Mouse (Mus musculus) ES-Bruce4 (cell line): Measurements from ENCODE around the gene Prr5l. TPM values are rescaled to one million over a fixed set of nuclear protein-coding genes. Genes with fewer than 3 reads are reported as not detected.

Experiments
- H3K27ac ChIP-seq: 2 replicates; pipeline ENCODE4 v1.5.1; 2012; ENCODE audit warnings: low read length, inconsistent platforms; ENCODE audit not compliant: insufficient read depth
- H3K27me3 ChIP-seq: 2 replicates; pipeline ENCODE4 v1.6.1; 2012; ENCODE audit warnings: mild to moderate bottlenecking, low read length, inconsistent platforms; ENCODE audit not compliant: control insufficient read depth, poor library complexity, insufficient read depth, severe bottlenecking
- H3K36me3 ChIP-seq: 2 replicates; pipeline ENCODE4 v1.6.1; 2012; ENCODE audit warnings: inconsistent platforms, mild to moderate bottlenecking, low read length, moderate library complexity; ENCODE audit not compliant: control insufficient read depth, poor library complexity, insufficient read depth, severe bottlenecking
- H3K4me1 ChIP-seq: one replicate; pipeline ENCODE4 v1.8.1; 2011; ENCODE audit warnings: low read length; ENCODE audit not compliant: control insufficient read depth, insufficient read depth
- H3K4me3 ChIP-seq: 2 replicates; pipeline ENCODE4 v1.5.1; 2011; ENCODE audit warnings: low read depth, mild to moderate bottlenecking, low read length
- H3K9ac ChIP-seq: 2 replicates; pipeline ENCODE4 v1.6.1; 2012; ENCODE audit warnings: low read depth, mild to moderate bottlenecking, inconsistent platforms; ENCODE audit not compliant: poor library complexity, severe bottlenecking
- H3K9me3 ChIP-seq: replicated peaks from 2 replicates; pipeline ENCODE4 v1.6.1; 2012; ENCODE audit warnings: mild to moderate bottlenecking, low read length, inconsistent platforms; ENCODE audit not compliant: control insufficient read depth, poor library complexity, insufficient read depth, severe bottlenecking
- CTCF ChIP-seq: IDR thresholded peaks from one replicate; pipeline ENCODE4 v1.8.1; 2011; ENCODE audit warnings: low read depth, low read length
- EP300 ChIP-seq: IDR thresholded peaks from 2 replicates; pipeline ENCODE4 v1.6.1; 2011; ENCODE audit warnings: low read depth, low read length; ENCODE audit not compliant: insufficient read depth
- POLR2A ChIP-seq: IDR thresholded peaks from one replicate; pipeline ENCODE4 v1.8.1; 2011; ENCODE audit warnings: low read length; ENCODE audit not compliant: insufficient read depth
- polyA plus RNA-seq: library from polyadenylated mRNA; stranded (reverse); fragments of >200 nt; gene quantifications from 2 replicates; pipeline ENCODE4 v1.2.4, GENCODE M21; 2011; ENCODE audit warnings: low read depth; ENCODE audit not compliant: missing spikeins, insufficient read depth, insufficient read length

Prr5l gene
- polyA plus RNA-seq, 1 experiment: 28.2 TPM

- no peak for TF ChIP-seq POLR2A
These were observed 176.8 kb downstream of the Prr5l start for GRCm38 (mm10) chr2:101705941-101706485.

DNA sequence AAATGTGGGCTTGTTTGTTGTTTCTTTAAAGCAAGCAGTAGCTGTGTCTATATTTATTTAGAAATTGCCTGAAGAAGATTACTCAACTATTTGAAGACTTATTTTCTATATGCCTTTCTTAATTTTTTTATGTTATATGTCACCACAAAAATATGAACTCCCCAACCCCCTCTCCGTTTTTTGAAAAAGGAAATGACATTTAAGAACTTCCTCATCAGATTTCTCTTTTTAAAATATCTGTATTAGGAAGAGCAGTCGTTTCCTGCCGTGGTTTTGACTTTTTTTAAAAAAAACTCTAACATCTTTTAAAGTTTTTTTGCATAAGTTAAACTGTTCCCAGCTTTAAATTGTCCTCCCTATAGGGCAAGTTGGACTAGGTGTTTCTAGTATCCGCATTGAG, 183.5 kb downstream of the Prr5l start:
- no peak overlapping the region for H3K4me3 ChIP-seq
- H3K9me3 ChIP-seq: no peaks in the 10 kb centered on the region
- H3K27me3 ChIP-seq: no peaks in the 10 kb centered on the region
- TF ChIP-seq CTCF: no peak
- no peak for TF ChIP-seq POLR2A
- TF ChIP-seq EP300: no peak
- no peak overlapping the region for H3K9ac ChIP-seq
- H3K4me1 ChIP-seq: no peaks in the 10 kb centered on the region
- H3K36me3 ChIP-seq: peaks cover 12% of the 10 kb centered on the region
- H3K27ac ChIP-seq: no peak overlapping the region

More at GRCm38 (mm10) chr2:101705941-101706485, 176.8 kb downstream of the Prr5l start:
- Histone ChIP-seq H3K9me3 (no peaks in the 10 kb centered on the region), H3K9ac (no peak overlapping the region), H3K4me3 (no peak overlapping the region), H3K4me1 (no peaks in the 10 kb centered on the region), H3K36me3 (no peaks in the 10 kb centered on the region), H3K27me3 (no peaks in the 10 kb centered on the region), H3K27ac (no peak overlapping the region)

DNA sequence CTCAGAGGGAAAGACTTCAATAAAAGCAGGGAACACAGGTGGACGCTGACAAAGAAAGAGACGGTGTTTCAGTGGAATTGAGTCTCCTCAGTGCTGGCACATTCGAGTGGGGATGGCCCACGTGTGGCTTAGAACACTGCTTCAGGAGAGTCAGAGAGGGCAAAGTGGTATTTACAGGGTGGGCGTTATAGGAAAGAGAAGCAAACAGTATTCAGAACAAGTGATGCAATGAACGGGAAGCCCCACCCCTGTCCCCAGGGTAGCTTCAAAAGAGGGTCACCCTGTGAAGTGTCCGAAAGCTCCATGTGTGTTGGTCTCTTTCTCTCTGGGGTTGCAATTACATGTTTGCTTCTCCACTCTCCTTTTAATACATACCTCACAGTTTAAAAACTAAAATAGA, 187.2 kb downstream of the Prr5l start:
- Histone ChIP-seq H3K27ac (no peak overlapping the region), H3K36me3 (peaks cover 17% of the 10 kb centered on the region), H3K4me1 (no peaks in the 10 kb centered on the region), H3K4me3 (no peak overlapping the region), H3K9me3 (no peaks in the 10 kb centered on the region), H3K27me3 (no peaks in the 10 kb centered on the region), H3K9ac (no peak overlapping the region)
- no peak for TF ChIP-seq CTCF
- TF ChIP-seq EP300: no peak
- TF ChIP-seq POLR2A: no peak

- no peaks in the 10 kb centered on the region for H3K4me1 ChIP-seq
- TF ChIP-seq CTCF: no peak
- TF ChIP-seq EP300: no peak
- no peak for TF ChIP-seq POLR2A
- no peak overlapping the region for H3K9ac ChIP-seq
- no peak overlapping the region for H3K4me3 ChIP-seq
- no peaks in the 10 kb centered on the region for H3K9me3 ChIP-seq
- H3K27me3 ChIP-seq: no peaks in the 10 kb centered on the region
- no peak overlapping the region for H3K27ac ChIP-seq
- peaks cover 17% of the 10 kb centered on the region for H3K36me3 ChIP-seq
These were observed 189.1 kb downstream of the Prr5l start for GRCm38 (mm10) chr2:101693577-101694215.

GRCm38 (mm10) chr2:101693043-101693442, 189.8 kb downstream of the Prr5l start:
- H3K9me3 ChIP-seq: no peaks in the 10 kb centered on the region
- no peaks in the 10 kb centered on the region for H3K4me1 ChIP-seq
- H3K27ac ChIP-seq: no peak overlapping the region
- H3K27me3 ChIP-seq: no peaks in the 10 kb centered on the region
- TF ChIP-seq EP300: no peak
- TF ChIP-seq POLR2A: no peak
- TF ChIP-seq CTCF: no peak
- H3K36me3 ChIP-seq: peaks cover 17% of the 10 kb centered on the region
- no peak overlapping the region for H3K9ac ChIP-seq
- no peak overlapping the region for H3K4me3 ChIP-seq

- Histone ChIP-seq H3K27me3 (no peaks in the 10 kb centered on the region), H3K4me3 (no peak overlapping the region), H3K9ac (no peak overlapping the region), H3K27ac (no peak overlapping the region), H3K4me1 (no peaks in the 10 kb centered on the region), H3K9me3 (no peaks in the 10 kb centered on the region), H3K36me3 (peaks cover 6% of the 10 kb centered on the region)
- no peak for TF ChIP-seq CTCF
- TF ChIP-seq EP300: no peak
- no peak for TF ChIP-seq POLR2A
These were observed 192.5 kb downstream of the Prr5l start for GRCm38 (mm10) chr2:101690252-101690827.
